In genomic region chr6:140973732-140974131, GRCm38 (mm10) we compare ENCODE assay signal across 22 mouse cellular contexts.
DNase-seq lines count a peak whose midpoint lies in the region; ATAC-seq lines count a peak whose summit lies in the region.
"Had no signal": no experiment of that assay in that cellular context is flagged by ENCODE, and none has a peak within 500 bp of the region (broad histone marks: within the 10 kb centered on the region; RNA-seq: fewer than 3 reads in every experiment).

No protein-coding gene starts in this region.

- 0 out of 2 replicates have a peak, but pooled peaks have one; percentile 13 for ATAC-seq in forebrain, embryonic 15.5 days (replicated peaks)
- no peak for ATAC-seq in forebrain, embryonic 16.5 days
- no peak for ATAC-seq in lung, embryonic 15.5 days (ENCODE audit: borderline replicate concordance, extremely low read depth, low FRiP score, low TSS enrichment)
- ATAC-seq in midbrain, embryonic 12.5 days (ENCODE audit: low FRiP score, low read depth): peak; percentile 51; the same call in 1 of the 2 replicates
- ATAC-seq in midbrain, embryonic 15.5 days (replicated peaks): peak; percentile 52; the same call in 1 of the 2 replicates
- ATAC-seq: Patski had no signal

- no peaks in the 10 kb centered on the region for H3K27me3 ChIP-seq in forebrain, embryonic 15.5 days
- H3K27me3 ChIP-seq in forebrain, embryonic 16.5 days (replicated peaks; ENCODE audit: control insufficient read depth, insufficient read depth, low read length): no peaks in the 10 kb centered on the region
- H3K27me3 ChIP-seq in lung, embryonic 15.5 days: no peaks in the 10 kb centered on the region
- H3K27me3 ChIP-seq in midbrain, embryonic 12.5 days: no peaks in the 10 kb centered on the region
- no peaks in the 10 kb centered on the region for H3K27me3 ChIP-seq in midbrain, embryonic 15.5 days (replicated peaks)
- H3K27me3 ChIP-seq: CH12.LX; liver, embryonic 13.5 days; Patski had no signal

- no peak overlapping the region for H3K4me2 ChIP-seq in forebrain, embryonic 15.5 days (replicated peaks)
- no peak overlapping the region for H3K4me2 ChIP-seq in forebrain, embryonic 16.5 days (ENCODE audit: low read length)
- no peak overlapping the region for H3K4me2 ChIP-seq in lung, embryonic 15.5 days
- H3K4me2 ChIP-seq in midbrain, embryonic 12.5 days (replicated peaks): no peak overlapping the region
- no peak overlapping the region for H3K4me2 ChIP-seq in midbrain, embryonic 15.5 days
- H3K4me2 ChIP-seq: liver, embryonic 13.5 days had no signal

- H3K27ac ChIP-seq in forebrain, embryonic 15.5 days (replicated peaks): no peak overlapping the region
- H3K27ac ChIP-seq in forebrain, embryonic 16.5 days (ENCODE audit: low read length): no peak overlapping the region
- H3K27ac ChIP-seq in lung, embryonic 15.5 days: peak overlapping the region; percentile 2; the same call in 1 of the 2 replicates
- H3K27ac ChIP-seq in midbrain, embryonic 12.5 days (replicated peaks): 0 out of 2 replicates have a peak overlapping the region, but pooled peaks have one; percentile 35
- H3K27ac ChIP-seq in midbrain, embryonic 15.5 days: no peak overlapping the region
- H3K27ac ChIP-seq: left cerebral cortex, adult 2 months; liver, embryonic 13.5 days; macrophage had no signal

- DNase-seq in lung, postnatal 14 days: no peak
- DNase-seq in testis, postnatal 10 days (ENCODE audit: low spot score): no peak
- DNase-seq: adrenal gland, postnatal 36 days; B cell, adult 2 months; cerebellum, adult 11 months; cerebellum, adult 9-11 months; kidney, adult 18-20 months; liver, embryonic 13.5 days; lung, adult 2 months; right cerebral cortex, postnatal 25 days; spleen, adult 18-20 months; thymus, postnatal 14 days had no signal

- H3K9me3 ChIP-seq in forebrain, embryonic 15.5 days: no peaks in the 10 kb centered on the region
- no peaks in the 10 kb centered on the region for H3K9me3 ChIP-seq in forebrain, embryonic 16.5 days (ENCODE audit: control insufficient read depth, low read length)
- no peaks in the 10 kb centered on the region for H3K9me3 ChIP-seq in lung, embryonic 15.5 days
- no peaks in the 10 kb centered on the region for H3K9me3 ChIP-seq in midbrain, embryonic 12.5 days
- no peaks in the 10 kb centered on the region for H3K9me3 ChIP-seq in midbrain, embryonic 15.5 days

- H3K9ac ChIP-seq in forebrain, embryonic 15.5 days (replicated peaks): no peak overlapping the region
- H3K9ac ChIP-seq in forebrain, embryonic 16.5 days (replicated peaks; ENCODE audit: low read depth, low read length): no peak overlapping the region
- H3K9ac ChIP-seq in lung, embryonic 15.5 days: no peak overlapping the region
- no peak overlapping the region for H3K9ac ChIP-seq in midbrain, embryonic 12.5 days (replicated peaks)
- no peak overlapping the region for H3K9ac ChIP-seq in midbrain, embryonic 15.5 days
- H3K9ac ChIP-seq: liver, embryonic 13.5 days had no signal

- 69% methylated on average over 6 of the region's 6 CpGs for WGBS in forebrain, embryonic 15.5 days
- 67% methylated on average over 6 of the region's 6 CpGs for WGBS in forebrain, embryonic 16.5 days
- 41% methylated on average over 6 of the region's 6 CpGs for WGBS in lung, embryonic 15.5 days
- WGBS in midbrain, embryonic 12.5 days: 61% methylated on average over 6 of the region's 6 CpGs
- whole genome bisulfite sequencing in midbrain, embryonic 15.5 days: 46% methylated on average over 6 of the region's 6 CpGs

- no peaks in the 10 kb centered on the region for H3K36me3 ChIP-seq in forebrain, embryonic 15.5 days
- H3K36me3 ChIP-seq in forebrain, embryonic 16.5 days (ENCODE audit: control insufficient read depth, insufficient read depth): no peaks in the 10 kb centered on the region
- H3K36me3 ChIP-seq in lung, embryonic 15.5 days: no peaks in the 10 kb centered on the region
- no peaks in the 10 kb centered on the region for H3K36me3 ChIP-seq in midbrain, embryonic 12.5 days
- no peaks in the 10 kb centered on the region for H3K36me3 ChIP-seq in midbrain, embryonic 15.5 days (replicated peaks)
- H3K36me3 ChIP-seq: G1E; liver, embryonic 13.5 days had no signal

- no peak overlapping the region for H3K4me3 ChIP-seq in forebrain, embryonic 15.5 days
- no peak overlapping the region for H3K4me3 ChIP-seq in forebrain, embryonic 16.5 days (replicated peaks; ENCODE audit: low read length)
- H3K4me3 ChIP-seq in lung, embryonic 15.5 days: no peak overlapping the region
- no peak overlapping the region for H3K4me3 ChIP-seq in midbrain, embryonic 12.5 days
- no peak overlapping the region for H3K4me3 ChIP-seq in midbrain, embryonic 15.5 days
- H3K4me3 ChIP-seq: left cerebral cortex, adult 2 months; liver, embryonic 13.5 days had no signal

- H3K4me1 ChIP-seq in forebrain, embryonic 15.5 days: no peaks in the 10 kb centered on the region
- no peaks in the 10 kb centered on the region for H3K4me1 ChIP-seq in forebrain, embryonic 16.5 days (replicated peaks; ENCODE audit: control insufficient read depth, insufficient read depth, low read length)
- H3K4me1 ChIP-seq in lung, embryonic 15.5 days: peaks cover 5% of the 10 kb centered on the region; the same call in 1 of the 2 replicates
- no peaks in the 10 kb centered on the region for H3K4me1 ChIP-seq in midbrain, embryonic 12.5 days
- 0 out of 2 replicates have a peak, but pooled peaks cover 5% of the 10 kb centered on the region for H3K4me1 ChIP-seq in midbrain, embryonic 15.5 days
- H3K4me1 ChIP-seq: liver, embryonic 13.5 days had no signal

Comparison
In these comparisons a context has a peak if more than half of its experiments do, and no peak if none do; other contexts are left out.
1. ATAC-seq: peak in forebrain, embryonic 15.5 days (single experiment), midbrain, embryonic 12.5 days (single experiment) and midbrain, embryonic 15.5 days (single experiment); none in forebrain, embryonic 16.5 days (single experiment) and lung, embryonic 15.5 days (single experiment).
2. H3K27ac ChIP-seq: peak in lung, embryonic 15.5 days (single experiment) and midbrain, embryonic 12.5 days (single experiment); none in forebrain, embryonic 15.5 days (single experiment), forebrain, embryonic 16.5 days (single experiment) and midbrain, embryonic 15.5 days (single experiment).